Mouse (Mus musculus) forebrain, postnatal 0 days (tissue): Measurements from ENCODE around the gene Smyd3. TPM values are rescaled to one million over a fixed set of nuclear protein-coding genes. Genes with fewer than 3 reads are reported as not detected.
A peak's percentile ranks its signal among the peaks of the same experiment; 100 is the strongest.

Experiments
- ATAC-seq: fragments of 200-750 bp; cut with Nextera tagmentation; 2 replicates; pipeline ENCODE4 v1.8.0; 2017; ENCODE audit warnings: mild to moderate bottlenecking, moderate library complexity
- DNase-seq: peaks from one replicate; pipeline ENCODE4 v3.0.0-alpha.2; 2015
- H3K27ac ChIP-seq: fragments of 300-500 bp; sonication (generic); 2 replicates; pipeline ENCODE4 v1.5.1; 2014; ENCODE audit warnings: low read depth, mild to moderate bottlenecking, antibody characterized with exemption, low read length, moderate library complexity, mixed read lengths
- H3K27me3 ChIP-seq: fragments of 300-500 bp; sonication (generic); 2 replicates; pipeline ENCODE4 v1.6.1; 2014; ENCODE audit warnings: mild to moderate bottlenecking, low read length, mixed read lengths; ENCODE audit not compliant: insufficient read depth
- H3K36me3 ChIP-seq: fragments of 300-500 bp; sonication (generic); 2 replicates; pipeline ENCODE4 v1.6.1; 2014; ENCODE audit warnings: mild to moderate bottlenecking, moderate library complexity; ENCODE audit not compliant: insufficient read depth
- H3K4me1 ChIP-seq: fragments of 300-500 bp; sonication (generic); 2 replicates; pipeline ENCODE4 v1.6.1; 2014; ENCODE audit warnings: antibody characterized with exemption; ENCODE audit not compliant: insufficient read depth
- H3K4me2 ChIP-seq: fragments of 300-500 bp; sonication (generic); 2 replicates; pipeline ENCODE4 v1.6.1; 2014; ENCODE audit warnings: low read depth, mild to moderate bottlenecking, moderate library complexity
- H3K4me3 ChIP-seq: fragments of 300-500 bp; sonication (generic); 2 replicates; pipeline ENCODE4 v1.5.1; 2014; ENCODE audit warnings: low read depth, low read length, mixed read lengths
- H3K9ac ChIP-seq: fragments of 300-500 bp; sonication (generic); 2 replicates; pipeline ENCODE4 v1.6.1; 2014; ENCODE audit warnings: mild to moderate bottlenecking
- H3K9me3 ChIP-seq: fragments of 300-500 bp; sonication (generic); 2 replicates; pipeline ENCODE4 v1.6.1; 2016; ENCODE audit warnings: low read length
- CTCF ChIP-seq: sonication (generic); IDR thresholded peaks from 2 replicates; pipeline ENCODE4 v1.5.1; 2016; ENCODE audit warnings: antibody characterized with exemption, control low read depth, low read depth
- WGBS: fragments of 180-500 bp; shearing (Covaris S2); extraction: QIAGEN DNeasy Blood & Tissue Kit; methylation state at CpG from one replicate; pipeline ENCODE4 v1.1.7; 2014; 5-methylcytosine and 5-hydroxymethylcytosine counted together
- polyA plus RNA-seq: library from polyadenylated mRNA; unstranded; fragments of >200 nt; fragmentation: Nextera tagmentation; extraction: Ambion mirVana; gene quantifications from 2 replicates; pipeline ENCODE4 v1.2.1, GENCODE M21; 2015
- total RNA-seq: library from RNA; depleted of rRNA; stranded (reverse); fragments of >200 nt; gene quantifications from 2 replicates; pipeline ENCODE4 v1.2.3, GENCODE M21; 2014

Gene Smyd3
- total and polyA plus RNA-seq, 2 experiments from 2014 or later: 19.0 to 27.6 TPM

DNA sequence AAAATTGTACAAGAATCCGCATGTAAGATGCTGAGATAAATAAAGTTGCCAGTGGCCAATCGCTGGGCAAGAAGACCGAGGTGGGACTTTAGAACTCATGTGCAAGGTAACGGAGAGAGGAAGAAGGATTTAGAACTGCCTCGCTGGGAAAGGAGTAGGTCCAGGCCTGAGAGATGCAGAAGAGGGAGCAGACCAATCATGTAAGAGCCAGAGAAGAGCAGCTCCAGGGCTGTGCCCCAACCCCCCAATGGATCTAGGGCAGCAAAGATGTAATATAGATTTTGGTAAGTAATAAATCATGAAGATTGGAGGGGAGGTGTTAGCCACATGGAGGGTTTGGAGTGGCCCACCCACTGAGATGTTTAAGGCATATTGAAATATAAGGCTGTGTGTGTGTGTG lies 180.3 kb downstream of the Smyd3 start:
- H3K4me3 ChIP-seq: no peak overlapping the region
- no peak for ATAC-seq
- WGBS: 89% methylated on average over 5 of the region's 5 CpGs
- H3K9me3 ChIP-seq: no peaks in the 10 kb centered on the region
- DNase-seq: no peak
- no peaks in the 10 kb centered on the region for H3K27me3 ChIP-seq
- no peak overlapping the region for H3K27ac ChIP-seq
- no peak for TF ChIP-seq CTCF
- H3K36me3 ChIP-seq: no peaks in the 10 kb centered on the region
- H3K9ac ChIP-seq: no peak overlapping the region
- 0 out of 2 replicates have a peak, but pooled peaks cover 2% of the 10 kb centered on the region for H3K4me1 ChIP-seq
- H3K4me2 ChIP-seq: no peak overlapping the region

DNA sequence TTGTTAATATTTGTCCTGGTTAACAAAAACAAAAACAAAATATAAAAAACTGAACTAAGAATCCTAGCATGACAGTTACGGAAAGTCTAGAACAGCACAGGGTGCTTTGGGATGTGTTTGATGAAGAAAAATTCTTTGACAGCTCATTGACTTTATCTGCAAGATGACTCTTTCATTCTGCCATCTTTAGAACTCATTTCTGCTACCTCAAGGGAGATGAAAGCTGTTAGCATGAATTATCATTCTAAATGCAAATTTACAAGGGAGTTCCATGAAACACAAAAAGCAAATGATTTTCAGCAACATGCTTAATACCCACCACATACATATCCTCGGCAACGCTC lies 190.9 kb downstream of the Smyd3 start:
- Histone ChIP-seq H3K4me2 (peak overlapping the region; percentile 9; the same call in 1 of the 2 replicates), H3K9ac (no peak overlapping the region), H3K27me3 (no peaks in the 10 kb centered on the region), H3K27ac (peak overlapping the region; percentile 66), H3K36me3 (no peaks in the 10 kb centered on the region), H3K4me3 (no peak overlapping the region), H3K4me1 (peaks cover 3% of the 10 kb centered on the region; the same call in 1 of the 2 replicates), H3K9me3 (no peaks in the 10 kb centered on the region)
- ATAC-seq (peak; percentile 70), DNase-seq (no peak)
- no peak for TF ChIP-seq CTCF
- 55% methylated on average over 3 of the region's 3 CpGs for WGBS

DNA sequence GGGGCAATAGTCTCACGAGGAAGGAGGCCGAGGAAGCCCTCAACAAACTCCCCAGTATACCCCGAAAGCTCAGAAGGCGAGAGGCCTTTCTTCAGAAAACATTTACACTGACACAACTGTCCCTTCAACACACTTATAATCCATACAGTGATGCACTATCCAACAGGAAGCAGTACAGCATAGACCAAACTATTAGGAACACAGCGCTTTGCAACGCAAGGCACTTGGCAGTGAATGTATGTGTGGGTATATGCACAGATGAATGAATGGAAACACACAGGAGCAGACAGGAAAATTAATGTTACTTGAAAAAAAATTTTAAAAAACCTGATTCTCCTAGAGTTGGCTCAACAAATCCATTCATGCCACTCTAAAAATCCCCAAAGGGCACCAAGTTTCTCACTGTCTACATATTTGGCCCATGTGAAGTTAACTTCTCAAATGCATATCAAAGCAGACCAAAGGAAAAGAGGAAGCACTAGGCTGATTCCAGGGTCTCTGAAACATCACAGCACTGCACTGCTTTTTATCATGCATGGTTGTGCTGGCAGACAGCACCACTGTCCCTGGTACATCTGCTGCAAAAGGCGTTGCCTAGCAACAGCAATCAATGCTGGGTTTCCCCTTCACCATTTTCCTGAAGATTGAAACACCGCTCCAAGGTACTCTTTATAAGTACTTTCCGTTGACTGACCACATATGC lies 191.4 kb downstream of the Smyd3 start:
- WGBS: 67% methylated on average over 9 of the region's 9 CpGs
- Histone ChIP-seq H3K9me3 (no peaks in the 10 kb centered on the region), H3K4me2 (peak overlapping the region; percentile 9; the same call in 1 of the 2 replicates), H3K27ac (peak overlapping the region; percentile 66; the same call in 1 of the 2 replicates), H3K36me3 (no peaks in the 10 kb centered on the region), H3K4me1 (peaks cover 3% of the 10 kb centered on the region; the same call in 1 of the 2 replicates), H3K9ac (no peak overlapping the region), H3K4me3 (no peak overlapping the region), H3K27me3 (no peaks in the 10 kb centered on the region)
- DNase-seq (peak; percentile 79), ATAC-seq (peak; percentile 95)
- TF ChIP-seq CTCF: no peak

DNA sequence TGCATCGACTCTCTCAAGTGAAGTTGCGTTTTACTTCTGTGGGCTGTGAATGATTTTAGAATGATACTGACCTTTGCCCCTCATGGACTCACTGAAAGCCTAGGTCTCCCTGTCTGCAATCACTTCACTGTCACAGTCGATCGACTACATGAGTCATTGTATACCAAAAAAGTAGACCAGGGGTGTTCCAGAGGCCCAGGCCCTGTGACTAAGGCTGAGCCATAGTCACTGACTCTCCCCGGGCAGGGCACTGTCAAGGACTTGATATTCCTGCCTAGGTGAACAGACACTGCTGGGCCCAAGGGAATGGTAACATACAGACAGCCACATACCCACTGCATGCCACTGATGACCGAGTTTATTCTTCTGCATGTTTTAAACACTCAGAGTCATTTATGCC lies 193.6 kb downstream of the Smyd3 start:
- Histone ChIP-seq H3K4me1 (peaks cover 3% of the 10 kb centered on the region; the same call in 1 of the 2 replicates), H3K4me3 (no peak overlapping the region), H3K36me3 (no peaks in the 10 kb centered on the region), H3K4me2 (no peak overlapping the region), H3K27me3 (no peaks in the 10 kb centered on the region), H3K9ac (no peak overlapping the region), H3K27ac (no peak overlapping the region), H3K9me3 (no peaks in the 10 kb centered on the region)
- DNase-seq: no peak
- 91% methylated on average over 6 of the region's 6 CpGs for WGBS
- TF ChIP-seq CTCF: no peak
- no peak for ATAC-seq

DNA sequence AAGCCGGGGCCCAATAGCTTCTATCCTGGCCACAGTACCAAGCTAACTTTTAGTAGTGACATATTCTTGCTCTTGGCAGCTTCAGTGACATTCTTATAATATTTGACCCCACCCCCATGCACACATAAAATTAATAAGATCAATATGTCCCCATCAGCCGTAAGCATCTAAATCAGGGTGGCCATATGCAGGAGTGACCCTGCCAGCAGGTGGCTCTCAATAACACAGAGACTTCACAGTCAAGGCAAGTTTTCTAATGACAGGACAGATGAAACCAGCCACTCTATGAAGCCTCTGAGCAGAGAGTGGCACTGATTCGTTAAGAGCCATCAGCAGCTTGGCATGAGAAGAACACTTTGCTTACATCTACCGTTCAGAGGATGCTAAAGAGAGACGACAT lies 204.2 kb downstream of the Smyd3 start:
- Histone ChIP-seq H3K4me2 (no peak overlapping the region), H3K36me3 (no peaks in the 10 kb centered on the region), H3K9me3 (no peaks in the 10 kb centered on the region), H3K27me3 (no peaks in the 10 kb centered on the region), H3K27ac (no peak overlapping the region), H3K9ac (no peak overlapping the region), H3K4me3 (no peak overlapping the region), H3K4me1 (no peaks in the 10 kb centered on the region)
- ATAC-seq (no peak), DNase-seq (no peak)
- no peak for TF ChIP-seq CTCF
- WGBS: 63% methylated on average over 5 of the region's 5 CpGs

DNA sequence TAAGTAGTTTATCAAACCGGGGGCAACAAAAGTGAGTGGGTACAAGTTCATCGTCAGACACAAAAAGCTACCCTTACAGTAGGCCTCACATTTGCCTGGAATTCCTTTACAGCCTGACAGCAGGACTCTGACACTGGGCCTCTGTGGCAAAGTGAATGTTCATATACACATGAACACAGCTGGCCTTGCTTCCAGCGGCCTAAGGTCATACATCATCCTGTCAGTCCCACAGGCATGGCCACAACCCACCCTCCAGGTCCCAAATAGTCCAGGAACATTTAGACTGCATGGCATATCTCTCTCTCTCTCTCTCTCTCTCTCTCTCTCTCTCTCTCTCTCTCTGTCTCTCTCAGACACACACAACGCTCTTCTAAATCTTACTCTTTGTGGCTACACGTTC lies 208.4 kb downstream of the Smyd3 start:
- no peak overlapping the region for H3K9ac ChIP-seq
- 78% methylated on average over 5 of the region's 5 CpGs for WGBS

DNA sequence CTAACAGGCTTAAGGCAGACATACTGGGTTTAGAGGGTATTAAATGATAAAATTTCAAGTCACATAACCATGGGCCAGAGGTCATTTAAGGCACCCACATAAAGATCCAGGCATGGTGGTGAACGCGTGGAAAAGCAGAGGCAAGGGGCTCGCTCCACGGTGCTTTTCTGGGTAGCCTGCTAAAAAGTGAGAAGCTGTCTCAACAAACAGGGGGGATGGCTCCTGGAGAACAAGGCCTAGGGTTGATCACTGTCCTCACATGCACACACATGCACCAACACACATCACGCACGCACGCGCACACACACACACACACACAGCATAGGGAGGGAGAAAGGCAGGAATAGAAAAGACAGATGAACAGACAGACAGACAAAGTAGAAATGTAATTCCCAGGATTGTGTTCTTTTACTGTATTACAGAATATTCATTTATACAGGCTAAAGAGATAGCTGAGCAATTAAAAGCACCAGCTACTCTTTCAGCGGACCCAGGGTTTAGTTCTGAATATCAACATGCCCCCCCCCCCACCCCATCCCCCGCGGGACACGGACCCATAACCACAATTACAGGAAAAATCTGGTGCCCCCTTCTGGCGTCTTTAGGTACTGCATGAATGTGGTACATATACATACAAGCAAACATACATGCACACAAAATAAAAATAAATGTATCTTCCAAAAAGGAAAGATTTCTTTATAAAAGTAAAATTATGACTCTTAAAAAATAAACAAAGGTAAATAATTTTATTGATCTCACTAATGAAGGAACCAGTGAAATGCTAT lies 215.2 kb downstream of the Smyd3 start:
- 85% methylated on average over 13 of the region's 13 CpGs for WGBS
- H3K27ac ChIP-seq: no peak overlapping the region
- no peak for ATAC-seq

More for the DNA sequence above, 208.4 kb downstream of the Smyd3 start:
- ATAC-seq: no peak
- Histone ChIP-seq H3K4me1 (no peaks in the 10 kb centered on the region), H3K9me3 (no peaks in the 10 kb centered on the region), H3K4me2 (no peak overlapping the region), H3K4me3 (no peak overlapping the region), H3K36me3 (no peaks in the 10 kb centered on the region), H3K27ac (no peak overlapping the region), H3K27me3 (no peaks in the 10 kb centered on the region)
- DNase-seq: no peak
- TF ChIP-seq CTCF: no peak

More for the DNA sequence above, 215.2 kb downstream of the Smyd3 start:
- TF ChIP-seq CTCF: no peak
- no peak overlapping the region for H3K9ac ChIP-seq
- no peak overlapping the region for H3K4me2 ChIP-seq
- DNase-seq: no peak
- H3K9me3 ChIP-seq: no peaks in the 10 kb centered on the region
- H3K36me3 ChIP-seq: no peaks in the 10 kb centered on the region
- no peaks in the 10 kb centered on the region for H3K4me1 ChIP-seq
- H3K27me3 ChIP-seq: no peaks in the 10 kb centered on the region
- no peak overlapping the region for H3K4me3 ChIP-seq
